Mouse (Mus musculus): Measurements from ENCODE around the gene Cplane1.

Gene Cplane1

GRCm38 (mm10) chr15:8294150-8294549, 125.2 kb downstream of the Cplane1 start:
- DNase-seq (ENCODE audit: low read depth, low spot score), result no peak

- no peak for DNase-seq (ENCODE audit: low read depth, low spot score)
These were observed 134.0 kb downstream of the Cplane1 start for GRCm38 (mm10) chr15:8302944-8303343.

- no peak for DNase-seq (ENCODE audit: low read depth, low spot score)
These were observed 136.6 kb downstream of the Cplane1 start for GRCm38 (mm10) chr15:8305474-8305873.

- no peak for DNase-seq (ENCODE audit: low read depth, low spot score)
These were observed 148.5 kb downstream of the Cplane1 start for GRCm38 (mm10) chr15:8317381-8317780.

GRCm38 (mm10) chr15:8319191-8319590, 150.3 kb downstream of the Cplane1 start:
- DNase-seq (ENCODE audit: low read depth, low spot score), result no peak

Measured in embryo, embryonic 11.5 days (tissue).